ENCODE assay signal across 11 mouse cellular contexts in genomic region chr13:63741879-63742278, GRCm38 (mm10).
DNase-seq lines count a peak whose midpoint lies in the region; ATAC-seq and TF ChIP-seq lines count a peak whose summit lies in the region.
"Had no signal": no experiment of that assay in that cellular context is flagged by ENCODE, and none has a peak within 500 bp of the region (broad histone marks: within the 10 kb centered on the region; RNA-seq: fewer than 3 reads in every experiment).

No protein-coding gene starts in this region.

- H3K4me2 ChIP-seq in midbrain, postnatal 0 days (ENCODE audit: low read depth, low read length, poor library complexity, severe bottlenecking) = no peak overlapping the region
- H3K4me2 ChIP-seq in midbrain, embryonic 15.5 days = no peak overlapping the region
- H3K4me2 ChIP-seq in hindbrain, postnatal 0 days (ENCODE audit: low read depth, low read length) = no peak overlapping the region
- no peak overlapping the region for H3K4me2 ChIP-seq in kidney, embryonic 14.5 days (replicated peaks; ENCODE audit: low read depth, low read length)
- H3K4me2 ChIP-seq: midbrain, embryonic 11.5 days had no signal

- no peak for TF ChIP-seq CTCF in midbrain, postnatal 0 days (IDR thresholded peaks at IDR 0.05)
- TF ChIP-seq CTCF in hindbrain, postnatal 0 days (IDR thresholded peaks at IDR 0.05; ENCODE audit: low read depth) = no peak

- no peaks in the 10 kb centered on the region for H3K9me3 ChIP-seq in midbrain, postnatal 0 days (ENCODE audit: low read length)
- no peaks in the 10 kb centered on the region for H3K9me3 ChIP-seq in midbrain, embryonic 15.5 days
- no peaks in the 10 kb centered on the region for H3K9me3 ChIP-seq in hindbrain, postnatal 0 days (ENCODE audit: low read length)
- no peaks in the 10 kb centered on the region for H3K9me3 ChIP-seq in kidney, embryonic 14.5 days (ENCODE audit: control insufficient read depth, low read length)

- intact Hi-C loops in gastrocnemius, postnatal 14 days (cut with DNase I; ENCODE audit: low total_unique reads) = no loop called here

- H3K4me3 ChIP-seq in midbrain, postnatal 0 days (ENCODE audit: low read depth, low read length) = no peak overlapping the region
- no peak overlapping the region for H3K4me3 ChIP-seq in midbrain, embryonic 15.5 days
- no peak overlapping the region for H3K4me3 ChIP-seq in hindbrain, postnatal 0 days (ENCODE audit: low read length)
- H3K4me3 ChIP-seq in kidney, embryonic 14.5 days (ENCODE audit: low read length) = no peak overlapping the region

- DNase-seq in frontal cortex, postnatal 10 days (ENCODE audit: low spot score in 2 of 2) = peak; percentile 27 to 33
- peak; percentile 83 for DNase-seq in midbrain, postnatal 0 days (ENCODE audit: low spot score)
- DNase-seq in hindbrain, postnatal 0 days (ENCODE audit: low spot score) = peak; percentile 85
- peak; percentile 71 for DNase-seq in testis, postnatal 10 days (ENCODE audit: low spot score)
- DNase-seq in gastrocnemius, postnatal 14 days = no peak
- DNase-seq: adrenal gland, adult 8-10 months; liver, postnatal 0 days had no signal

- no peak overlapping the region for H3K27ac ChIP-seq in midbrain, postnatal 0 days (ENCODE audit: low read depth, low read length)
- no peak overlapping the region for H3K27ac ChIP-seq in midbrain, embryonic 15.5 days
- no peak overlapping the region for H3K27ac ChIP-seq in hindbrain, postnatal 0 days
- no peak overlapping the region for H3K27ac ChIP-seq in kidney, embryonic 14.5 days (ENCODE audit: low read depth, low read length)

- no peak overlapping the region for H3K9ac ChIP-seq in midbrain, postnatal 0 days (replicated peaks; ENCODE audit: low read length, poor library complexity, severe bottlenecking)
- no peak overlapping the region for H3K9ac ChIP-seq in midbrain, embryonic 15.5 days
- no peak overlapping the region for H3K9ac ChIP-seq in hindbrain, postnatal 0 days (replicated peaks; ENCODE audit: low read length)
- no peak overlapping the region for H3K9ac ChIP-seq in kidney, embryonic 14.5 days (ENCODE audit: low read depth, low read length)
- H3K9ac ChIP-seq: liver, postnatal 0 days had no signal

- no peak for ATAC-seq in frontal cortex, adult (ENCODE audit: low TSS enrichment)
- ATAC-seq in midbrain, postnatal 0 days (ENCODE audit: low FRiP score) = no peak
- no peak for ATAC-seq in midbrain, embryonic 15.5 days (replicated peaks)
- ATAC-seq in hindbrain, postnatal 0 days = peak; percentile 74
- no peak for ATAC-seq in kidney, embryonic 14.5 days (ENCODE audit: low FRiP score, low TSS enrichment)
- ATAC-seq: liver, postnatal 0 days had no signal

- no peaks in the 10 kb centered on the region for H3K4me1 ChIP-seq in midbrain, postnatal 0 days (ENCODE audit: insufficient read depth, low read length)
- no peaks in the 10 kb centered on the region for H3K4me1 ChIP-seq in midbrain, embryonic 15.5 days
- H3K4me1 ChIP-seq in hindbrain, postnatal 0 days (ENCODE audit: insufficient read depth, low read length) = no peaks in the 10 kb centered on the region
- H3K4me1 ChIP-seq in kidney, embryonic 14.5 days (ENCODE audit: control insufficient read depth, insufficient read depth, low read length) = no peaks in the 10 kb centered on the region

- no peaks in the 10 kb centered on the region for H3K36me3 ChIP-seq in midbrain, postnatal 0 days (ENCODE audit: insufficient read depth, low read length)
- no peaks in the 10 kb centered on the region for H3K36me3 ChIP-seq in midbrain, embryonic 15.5 days (replicated peaks)
- no peaks in the 10 kb centered on the region for H3K36me3 ChIP-seq in hindbrain, postnatal 0 days (ENCODE audit: insufficient read depth, low read length)
- no peaks in the 10 kb centered on the region for H3K36me3 ChIP-seq in kidney, embryonic 14.5 days (ENCODE audit: control insufficient read depth, insufficient read depth, low read length)

- H3K27me3 ChIP-seq in midbrain, postnatal 0 days (ENCODE audit: insufficient read depth, low read length) = no peaks in the 10 kb centered on the region
- no peaks in the 10 kb centered on the region for H3K27me3 ChIP-seq in midbrain, embryonic 15.5 days (replicated peaks)
- no peaks in the 10 kb centered on the region for H3K27me3 ChIP-seq in hindbrain, postnatal 0 days (ENCODE audit: insufficient read depth, low read length)
- no peaks in the 10 kb centered on the region for H3K27me3 ChIP-seq in kidney, embryonic 14.5 days (ENCODE audit: control insufficient read depth, insufficient read depth, low read length)

- 32% methylated on average over 2 of the region's 2 CpGs for WGBS in midbrain, postnatal 0 days
- WGBS in midbrain, embryonic 15.5 days = 40% methylated on average over 2 of the region's 2 CpGs
- 31% methylated on average over 2 of the region's 2 CpGs for WGBS in hindbrain, postnatal 0 days
- WGBS in kidney, embryonic 14.5 days = 50% methylated on average over 2 of the region's 2 CpGs
